In the genomic region with DNA sequence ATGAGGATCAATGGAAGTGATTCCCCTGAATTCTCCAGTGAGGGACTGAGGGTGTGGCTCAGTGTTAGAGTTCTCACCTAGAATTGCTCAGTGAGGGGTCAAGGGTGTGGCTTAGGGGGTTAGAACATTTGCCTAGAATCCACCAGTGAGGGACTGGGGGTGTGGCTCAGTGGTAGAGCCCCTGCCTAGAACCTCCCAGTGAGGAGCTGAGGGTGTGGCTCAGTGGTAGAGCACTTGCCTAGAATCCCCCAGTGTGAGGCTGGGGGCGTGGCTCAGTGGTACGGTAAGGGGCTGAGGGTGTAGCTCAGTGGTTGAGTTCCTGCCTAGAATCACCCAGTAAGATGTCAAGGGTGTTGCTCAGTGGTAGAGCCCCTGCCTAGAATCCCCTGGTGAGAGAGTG, we compare ENCODE assay signal across 16 mouse cellular contexts. TPM values are rescaled to one million over a fixed set of nuclear protein-coding genes. Genes with fewer than 3 reads are reported as not detected.
"Had no signal": no experiment of that assay in that cellular context is flagged by ENCODE, and none has a peak within 500 bp of the region (broad histone marks: within the 10 kb centered on the region; RNA-seq: fewer than 3 reads in every experiment).

No protein-coding gene starts in this region.

- DNase-seq: kidney, adult 2 months; kidney, postnatal 36 days; lung, adult 2 months; lung, postnatal 36 days; midbrain, embryonic 14.5 days; right cerebral cortex, postnatal 4 days; spleen, adult 18-20 months; thymus, postnatal 4 days had no signal

- H3K36me3 ChIP-seq: limb, embryonic 12.5 days; liver, embryonic 15.5 days had no signal

- H3K4me3 ChIP-seq: limb, embryonic 12.5 days; liver, embryonic 15.5 days; neural tube, embryonic 12.5 days had no signal

- H3K9ac ChIP-seq: limb, embryonic 12.5 days; liver, embryonic 15.5 days; neural tube, embryonic 12.5 days had no signal

- H3K27ac ChIP-seq: limb, embryonic 12.5 days; liver, embryonic 15.5 days; neural tube, embryonic 12.5 days had no signal

- H3K27me3 ChIP-seq: limb, embryonic 12.5 days; neural tube, embryonic 12.5 days had no signal

- ATAC-seq: lung, postnatal 0 days had no signal

- H3K4me2 ChIP-seq: limb, embryonic 12.5 days; liver, embryonic 15.5 days; neural tube, embryonic 12.5 days had no signal

- H3K4me1 ChIP-seq: limb, embryonic 12.5 days; liver, embryonic 15.5 days; neural tube, embryonic 12.5 days had no signal

- H3K9me3 ChIP-seq: limb, embryonic 12.5 days; liver, embryonic 15.5 days; neural tube, embryonic 12.5 days had no signal

RNA-seq across cellular contexts. Expression of a gene that starts 8.3 kb away (rescaled TPM):
- total RNA-seq: liver, adult 2 months; megakaryocyte progenitor cell, adult 5-6 weeks; monocyte, adult 5-6 weeks; neutrophil, adult 5-6 weeks had no signal
- polyA plus RNA-seq: liver, adult 2 months had no signal

RNA-seq across cellular contexts. Expression of a gene that starts 15.0 kb away (rescaled TPM):
- total RNA-seq: liver, adult 2 months had no signal

RNA-seq across cellular contexts. Expression of a gene that starts 22.8 kb away (rescaled TPM):
- total RNA-seq: monocyte, adult 5-6 weeks; neutrophil, adult 5-6 weeks had no signal
